Mouse (Mus musculus): ENCODE measurements around the gene Nfix. TPM values are rescaled to one million over a fixed set of nuclear protein-coding genes. Genes with fewer than 3 reads are reported as not detected.

Gene Nfix
- polyA plus RNA-seq, 1 experiment from 2014 or later, result 18.4 TPM

GRCm38 (mm10) chr8:84714161-84714560, 86.0 kb downstream of the Nfix start:
- Histone ChIP-seq H3K4me3 (no peak overlapping the region), H3K27me3 (peaks cover 36% of the 10 kb centered on the region), H3K27ac (peak overlapping the region; percentile 97), H3K9me3 (no peaks in the 10 kb centered on the region), H3K9ac (no peak overlapping the region), H3K4me2 (replicated peaks) (no peak overlapping the region), H3K4me1 (peaks cover 65% of the 10 kb centered on the region), H3K36me3 (peaks cover 21% of the 10 kb centered on the region)
- no peak for ATAC-seq (ENCODE audit: insufficient number of reproducible peaks, insufficient read depth, low FRiP score, low TSS enrichment)
- 63% methylated on average over 4 of the region's 4 CpGs for WGBS

- Histone ChIP-seq H3K9me3 (no peaks in the 10 kb centered on the region), H3K27ac (peak overlapping the region; percentile 97), H3K9ac (peak overlapping the region; percentile 11; the same call in 1 of the 2 replicates), H3K4me3 (no peak overlapping the region), H3K36me3 (peaks cover 14% of the 10 kb centered on the region; the same call in 1 of the 2 replicates), H3K4me2 (replicated peaks) (no peak overlapping the region; the same call in 1 of the 2 replicates), H3K27me3 (peaks cover 38% of the 10 kb centered on the region), H3K4me1 (peaks cover 70% of the 10 kb centered on the region)
- ATAC-seq (ENCODE audit: insufficient number of reproducible peaks, insufficient read depth, low FRiP score, low TSS enrichment), result no peak
- WGBS, result 31% methylated on average over 4 of the region's 4 CpGs
These were observed 86.8 kb downstream of the Nfix start for GRCm38 (mm10) chr8:84713381-84713780.

DNA sequence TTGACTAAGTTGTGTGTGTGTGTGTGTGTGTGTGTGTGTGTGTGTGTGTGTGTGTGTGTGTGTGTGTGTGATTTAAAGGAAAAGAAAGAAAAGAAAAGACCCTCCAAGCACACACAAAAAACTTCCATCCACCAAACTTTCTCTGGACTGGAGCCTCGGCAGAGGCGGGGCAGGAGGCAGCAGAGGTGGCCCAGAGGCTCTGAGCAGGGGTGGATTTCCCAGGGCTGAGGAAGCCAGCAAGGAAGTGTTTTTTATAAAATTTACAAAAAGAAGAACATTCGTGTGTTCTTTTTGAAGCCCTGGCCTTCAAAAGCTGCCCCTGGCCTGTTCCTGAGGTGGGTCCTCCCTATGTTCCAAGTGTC, 87.4 kb downstream of the Nfix start:
- WGBS, result 17% methylated on average over 3 of the region's 3 CpGs
- Histone ChIP-seq H3K9ac (0 out of 2 replicates have a peak overlapping the region, but pooled peaks have one; percentile 27), H3K9me3 (no peaks in the 10 kb centered on the region), H3K4me3 (no peak overlapping the region), H3K4me1 (peaks cover 77% of the 10 kb centered on the region), H3K36me3 (peaks cover 17% of the 10 kb centered on the region), H3K27me3 (peaks cover 43% of the 10 kb centered on the region), H3K4me2 (replicated peaks) (peak overlapping the region; percentile 15; the same call in 1 of the 2 replicates), H3K27ac (peak overlapping the region; percentile 97)
- ATAC-seq (ENCODE audit: insufficient number of reproducible peaks, insufficient read depth, low FRiP score, low TSS enrichment), result peak; percentile 23; the same call in 1 of the 2 replicates

DNA sequence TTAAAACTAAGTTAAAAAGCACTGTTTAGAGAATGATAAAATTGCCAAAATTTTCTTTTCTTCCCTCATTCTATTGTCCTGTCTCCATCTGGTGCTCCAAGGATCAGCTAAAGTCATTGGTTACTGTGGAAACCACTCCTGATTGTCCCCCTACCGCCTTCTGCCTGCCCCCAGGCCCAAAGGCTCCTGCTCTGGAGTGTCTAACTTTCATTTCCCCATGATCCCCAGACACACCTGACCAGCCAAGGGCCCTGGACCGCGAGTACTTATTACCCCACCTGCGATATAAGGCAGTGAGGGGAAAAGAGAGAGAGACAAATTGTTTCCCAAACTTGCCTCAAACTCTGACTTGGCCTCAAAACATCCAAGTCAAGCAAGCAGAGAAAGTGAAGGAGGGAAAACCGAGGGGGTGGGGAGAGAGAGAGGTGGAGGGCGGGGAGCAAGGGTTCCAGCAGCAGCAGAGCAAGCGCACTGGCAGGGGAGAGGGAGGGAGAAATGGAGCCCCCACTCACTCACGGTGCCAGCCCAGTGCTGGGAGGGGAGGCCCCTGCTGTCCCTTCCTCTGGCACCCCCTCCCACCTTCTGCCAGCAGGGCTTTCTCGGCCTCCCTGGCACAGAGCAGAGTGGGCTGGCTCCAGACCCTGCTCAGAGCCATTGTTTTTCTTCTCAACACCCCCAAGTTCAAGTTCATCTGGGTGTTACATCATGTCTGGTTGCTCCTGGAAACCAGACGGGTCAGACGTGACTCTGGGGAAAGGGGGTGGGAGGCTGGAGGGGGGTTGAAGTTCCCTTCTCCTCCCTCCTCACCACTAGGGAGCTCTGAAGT, 88.0 kb downstream of the Nfix start:
- Histone ChIP-seq H3K9me3 (no peaks in the 10 kb centered on the region), H3K4me2 (replicated peaks) (peak overlapping the region; percentile 30; the same call in 1 of the 2 replicates), H3K9ac (peak overlapping the region; percentile 27; the same call in 1 of the 2 replicates), H3K36me3 (peaks cover 16% of the 10 kb centered on the region), H3K27ac (peak overlapping the region; percentile 97), H3K4me3 (0 out of 2 replicates have a peak overlapping the region, but pooled peaks have one; percentile 1), H3K27me3 (peaks cover 45% of the 10 kb centered on the region), H3K4me1 (peaks cover 81% of the 10 kb centered on the region)
- peak; percentile 82 for ATAC-seq (ENCODE audit: insufficient number of reproducible peaks, insufficient read depth, low FRiP score, low TSS enrichment)
- 8% methylated on average over 10 of the region's 11 CpGs for WGBS

DNA sequence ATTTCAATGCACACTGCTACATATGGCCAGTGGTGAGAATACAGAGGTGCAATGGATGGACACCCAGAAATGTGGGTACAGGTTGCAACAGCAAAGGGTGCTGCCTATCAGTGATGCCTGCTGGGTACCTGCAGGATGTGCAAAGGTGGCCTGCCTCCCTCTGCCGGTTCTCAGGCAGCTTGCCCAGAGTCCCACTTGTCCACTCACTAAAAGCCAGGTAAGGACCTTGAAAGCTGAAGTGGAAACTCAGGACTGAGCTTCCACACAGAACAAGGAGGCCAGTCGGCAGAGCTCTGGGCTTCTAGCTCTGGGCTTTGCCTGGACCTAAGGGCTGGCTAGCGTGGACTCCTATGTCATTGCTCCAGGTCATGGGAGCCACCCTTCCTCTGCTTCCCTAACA, 88.8 kb downstream of the Nfix start:
- Histone ChIP-seq H3K36me3 (peaks cover 11% of the 10 kb centered on the region), H3K27ac (peak overlapping the region; percentile 97), H3K9me3 (no peaks in the 10 kb centered on the region), H3K9ac (peak overlapping the region; percentile 4; the same call in 1 of the 2 replicates), H3K4me1 (peaks cover 82% of the 10 kb centered on the region), H3K4me2 (replicated peaks) (no peak overlapping the region), H3K27me3 (peaks cover 48% of the 10 kb centered on the region), H3K4me3 (no peak overlapping the region)
- no peak for ATAC-seq (ENCODE audit: insufficient number of reproducible peaks, insufficient read depth, low FRiP score, low TSS enrichment)
- WGBS, result 44% methylated on average over 3 of the region's 3 CpGs

DNA sequence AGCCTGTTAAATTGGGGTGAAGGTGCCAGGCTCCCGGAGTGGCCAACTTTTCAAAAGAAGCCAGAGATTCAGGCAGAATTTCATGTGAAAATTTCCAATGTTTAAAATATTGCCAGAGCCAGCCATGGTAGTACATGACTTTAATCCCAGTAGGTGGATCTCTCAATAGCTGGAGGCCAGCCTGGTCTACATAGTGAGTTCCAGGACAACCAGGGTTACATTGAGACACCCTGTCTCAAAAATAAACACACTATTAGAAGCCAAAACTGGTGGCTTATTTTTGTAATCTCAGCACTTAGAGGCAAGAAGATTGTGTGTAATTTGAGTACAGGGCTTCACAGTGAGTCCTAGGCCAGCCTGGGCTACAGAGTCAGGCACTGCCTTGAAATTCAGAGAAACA, 90.2 kb downstream of the Nfix start:
- H3K9ac ChIP-seq, result no peak overlapping the region
- H3K4me1 ChIP-seq, result peaks cover 80% of the 10 kb centered on the region
- H3K27ac ChIP-seq, result peak overlapping the region; percentile 51; the same call in 1 of the 2 replicates
- 100% methylated on average over 1 of the region's 1 CpGs for WGBS
- no peak for ATAC-seq (ENCODE audit: insufficient number of reproducible peaks, insufficient read depth, low FRiP score, low TSS enrichment)
- H3K36me3 ChIP-seq, result peaks cover 11% of the 10 kb centered on the region
- H3K27me3 ChIP-seq, result peaks cover 48% of the 10 kb centered on the region
- no peaks in the 10 kb centered on the region for H3K9me3 ChIP-seq
- no peak overlapping the region for H3K4me2 ChIP-seq (replicated peaks)
- H3K4me3 ChIP-seq, result no peak overlapping the region

GRCm38 (mm10) chr8:84708774-84709475, 91.2 kb downstream of the Nfix start:
- Histone ChIP-seq H3K27me3 (peaks cover 48% of the 10 kb centered on the region), H3K4me2 (replicated peaks) (0 out of 2 replicates have a peak overlapping the region, but pooled peaks have one; percentile 9), H3K9me3 (no peaks in the 10 kb centered on the region), H3K4me3 (no peak overlapping the region), H3K4me1 (peaks cover 80% of the 10 kb centered on the region), H3K9ac (peak overlapping the region; percentile 30; the same call in 1 of the 2 replicates), H3K27ac (0 out of 2 replicates have a peak overlapping the region, but pooled peaks have one; percentile 51), H3K36me3 (peaks cover 8% of the 10 kb centered on the region)
- WGBS, result 11% methylated on average over 12 of the region's 12 CpGs
- peak; percentile 47 for ATAC-seq (ENCODE audit: insufficient number of reproducible peaks, insufficient read depth, low FRiP score, low TSS enrichment)

DNA sequence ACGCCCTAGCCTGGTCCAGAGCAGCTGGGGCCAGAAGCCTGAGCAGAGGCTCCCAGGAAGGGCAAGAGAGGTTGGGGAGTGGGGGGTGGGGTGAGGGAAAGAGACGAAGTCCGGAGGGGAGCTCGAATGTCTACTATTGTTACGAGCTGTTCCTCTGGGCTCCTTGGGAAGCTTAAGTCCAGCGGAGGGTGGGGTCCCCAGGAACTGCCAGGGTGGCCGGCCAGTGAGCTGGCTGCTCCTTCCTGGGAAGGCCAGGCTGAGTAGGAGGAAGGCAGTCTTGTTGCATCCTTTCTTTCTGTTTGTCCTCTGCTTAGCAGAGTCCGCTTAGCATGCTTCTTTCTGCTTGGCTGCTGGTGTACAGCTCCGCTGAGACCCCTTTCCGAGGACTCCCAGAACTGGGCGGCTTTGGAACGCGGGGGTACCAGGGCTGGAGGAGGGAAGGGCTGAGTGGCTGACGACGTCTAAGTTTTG, 92.0 kb downstream of the Nfix start:
- 7% methylated on average over 15 of the region's 15 CpGs for WGBS
- Histone ChIP-seq H3K9me3 (no peaks in the 10 kb centered on the region), H3K27ac (no peak overlapping the region), H3K4me1 (peaks cover 72% of the 10 kb centered on the region), H3K27me3 (peaks cover 55% of the 10 kb centered on the region), H3K9ac (peak overlapping the region; percentile 49; the same call in 1 of the 2 replicates), H3K4me3 (no peak overlapping the region), H3K4me2 (replicated peaks) (peak overlapping the region; percentile 30), H3K36me3 (peaks cover 7% of the 10 kb centered on the region; the same call in 1 of the 2 replicates)
- no peak for ATAC-seq (ENCODE audit: insufficient number of reproducible peaks, insufficient read depth, low FRiP score, low TSS enrichment)

DNA sequence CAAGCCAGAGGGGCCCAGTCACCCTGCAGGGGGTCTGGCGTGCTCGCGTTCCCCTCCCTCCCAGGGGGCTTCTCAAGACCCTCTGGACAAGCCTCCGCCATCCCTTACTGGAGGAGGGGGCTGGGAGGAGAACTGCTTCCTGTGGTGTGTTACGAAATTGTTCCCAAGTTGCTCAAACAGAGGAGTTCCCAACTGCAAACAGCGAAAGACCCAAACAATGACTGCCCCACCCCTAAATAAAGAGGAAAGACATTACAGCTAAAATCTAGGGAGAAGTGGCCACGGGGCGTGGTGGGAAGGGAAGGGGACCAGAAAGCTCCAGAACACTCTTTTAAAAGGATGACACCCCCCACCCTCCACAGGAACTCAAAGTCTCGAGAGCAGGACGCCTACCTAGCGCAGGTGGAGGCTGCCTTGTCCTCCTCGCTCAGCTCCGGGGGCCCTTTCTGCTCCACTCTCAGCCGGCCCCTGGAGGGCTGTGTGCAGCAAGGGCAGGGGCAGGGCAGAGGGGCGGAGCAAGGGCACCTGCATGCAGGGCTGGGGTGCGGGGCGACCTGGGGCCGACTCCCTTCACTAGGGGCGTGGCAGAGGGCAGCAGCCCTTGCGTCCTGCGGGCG, 92.8 kb downstream of the Nfix start:
- peak overlapping the region; percentile 49 for H3K9ac ChIP-seq
- H3K4me3 ChIP-seq, result peak overlapping the region; percentile 21
- peaks cover 7% of the 10 kb centered on the region; the same call in 1 of the 2 replicates for H3K36me3 ChIP-seq
- 7% methylated on average over 22 of the region's 22 CpGs for WGBS
- H3K4me2 ChIP-seq (replicated peaks), result peak overlapping the region; percentile 30
- no peaks in the 10 kb centered on the region for H3K9me3 ChIP-seq
- H3K4me1 ChIP-seq, result peaks cover 65% of the 10 kb centered on the region
- peaks cover 62% of the 10 kb centered on the region for H3K27me3 ChIP-seq
- H3K27ac ChIP-seq, result no peak overlapping the region
- ATAC-seq (ENCODE audit: insufficient number of reproducible peaks, insufficient read depth, low FRiP score, low TSS enrichment), result no peak

DNA sequence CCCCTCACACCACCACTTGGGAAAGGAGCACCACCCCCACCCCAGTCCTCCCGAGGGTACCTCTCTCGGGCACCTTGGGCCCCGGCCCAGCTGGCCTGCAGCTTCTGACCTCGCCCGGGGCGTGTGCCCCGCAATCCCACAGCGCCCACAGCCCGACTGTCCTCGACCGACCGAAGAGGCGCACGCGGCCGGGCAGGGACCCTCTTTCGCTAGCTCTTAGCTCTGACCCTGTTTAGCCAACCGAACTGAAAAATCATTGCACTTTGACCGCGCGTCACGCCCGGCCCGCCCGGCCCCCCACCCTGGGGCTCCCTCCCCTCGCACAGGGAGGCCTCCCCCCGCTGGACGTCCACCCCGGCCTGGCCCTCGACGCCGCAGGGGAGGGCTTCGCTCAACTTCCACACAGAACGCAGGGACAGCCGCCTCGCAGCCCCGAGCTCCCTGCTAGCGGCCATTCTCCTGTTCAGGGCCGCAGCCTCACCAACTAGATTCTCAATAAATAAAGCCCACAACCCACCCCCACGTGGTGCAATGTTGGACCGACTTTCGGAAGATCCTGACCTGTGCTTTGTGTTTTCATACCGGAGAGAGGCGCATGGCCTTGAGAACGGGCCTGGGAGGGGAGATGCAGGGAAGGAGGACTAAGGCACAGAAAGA, 93.4 kb downstream of the Nfix start:
- H3K4me1 ChIP-seq, result peaks cover 61% of the 10 kb centered on the region
- WGBS, result 1% methylated on average over 45 of the region's 45 CpGs
- H3K27ac ChIP-seq, result no peak overlapping the region

More for the DNA sequence above, 93.4 kb downstream of the Nfix start:
- Histone ChIP-seq H3K4me3 (peak overlapping the region; percentile 21), H3K36me3 (peaks cover 7% of the 10 kb centered on the region; the same call in 1 of the 2 replicates), H3K27me3 (peaks cover 68% of the 10 kb centered on the region), H3K9me3 (no peaks in the 10 kb centered on the region), H3K9ac (peak overlapping the region; percentile 44; the same call in 1 of the 2 replicates), H3K4me2 (replicated peaks) (peak overlapping the region; percentile 30)
- ATAC-seq (ENCODE audit: insufficient number of reproducible peaks, insufficient read depth, low FRiP score, low TSS enrichment), result no peak
